Mouse (Mus musculus): ENCODE data around the gene Olfr283. TPM values are rescaled to one million over a fixed set of nuclear protein-coding genes. Genes with fewer than 3 reads are reported as not detected.

Olfr283 gene
- polyA plus RNA-seq, 1 experiment from 2014 or later: not detected

DNA sequence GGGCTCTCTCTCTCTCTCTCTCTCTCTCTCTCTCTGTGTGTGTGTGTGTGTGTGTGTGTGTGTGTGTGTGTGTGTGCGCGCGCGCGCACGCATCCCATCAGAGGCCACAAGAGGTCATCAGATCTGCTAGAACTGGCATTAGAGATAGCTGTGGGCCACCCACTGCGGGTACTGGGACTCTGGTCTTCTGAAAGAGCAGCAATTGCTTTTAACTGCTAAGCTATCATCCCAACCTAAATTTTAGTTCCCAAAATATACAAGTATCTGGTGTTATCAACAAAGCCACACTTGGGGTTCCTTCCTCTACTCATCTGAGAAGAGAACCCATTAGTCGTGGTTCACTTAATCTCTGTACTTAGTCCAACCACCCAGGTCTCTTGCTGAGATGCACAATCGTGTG lies 29.5 kb upstream of the Olfr283 start:
- no peaks in the 10 kb centered on the region for H3K27me3 ChIP-seq (ENCODE audit: control insufficient read depth, insufficient read depth, low read length)
- H3K36me3 ChIP-seq (ENCODE audit: control insufficient read depth, insufficient read depth, low read length): no peaks in the 10 kb centered on the region
- H3K4me1 ChIP-seq (replicated peaks; ENCODE audit: control insufficient read depth, insufficient read depth, low read length): no peaks in the 10 kb centered on the region
- H3K9ac ChIP-seq (ENCODE audit: low read length): no peak overlapping the region
- no peak overlapping the region for H3K4me3 ChIP-seq (ENCODE audit: low read depth, low read length)
- no peak overlapping the region for H3K27ac ChIP-seq (ENCODE audit: low read depth, low read length)
- no peak overlapping the region for H3K4me2 ChIP-seq (ENCODE audit: low read depth, low read length, severe bottlenecking)
- no peaks in the 10 kb centered on the region for H3K9me3 ChIP-seq (ENCODE audit: control insufficient read depth, low read length)
- WGBS: 95% methylated on average over 9 of the region's 9 CpGs
- no peak for DNase-seq (ENCODE audit: low spot score)
- no peak for ATAC-seq (replicated peaks; ENCODE audit: low FRiP score)

DNA sequence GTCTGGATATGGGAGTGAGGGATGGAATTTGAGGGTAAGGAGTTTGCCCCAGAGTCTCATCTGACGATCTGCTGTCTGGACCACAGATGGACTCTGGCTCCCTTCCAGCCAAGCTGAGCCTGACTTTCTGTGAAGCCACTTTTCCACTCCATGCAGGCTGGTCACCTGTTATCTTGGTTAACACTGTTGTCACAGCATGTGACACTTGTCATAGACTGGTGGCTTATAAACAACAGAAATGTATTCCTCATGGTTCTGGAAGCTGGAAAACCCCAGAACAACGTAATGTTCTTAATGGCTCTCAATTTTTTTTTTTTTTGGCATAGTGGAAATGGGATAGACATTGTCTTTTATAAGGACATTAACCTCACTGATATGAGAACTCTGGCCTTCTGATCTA lies 28.9 kb upstream of the Olfr283 start:
- Histone ChIP-seq H3K9ac (ENCODE audit: low read length) (no peak overlapping the region), H3K27me3 (ENCODE audit: control insufficient read depth, insufficient read depth, low read length) (no peaks in the 10 kb centered on the region), H3K4me1 (replicated peaks; ENCODE audit: control insufficient read depth, insufficient read depth, low read length) (no peaks in the 10 kb centered on the region), H3K4me2 (ENCODE audit: low read depth, low read length, severe bottlenecking) (no peak overlapping the region), H3K36me3 (ENCODE audit: control insufficient read depth, insufficient read depth, low read length) (no peaks in the 10 kb centered on the region), H3K4me3 (ENCODE audit: low read depth, low read length) (no peak overlapping the region), H3K9me3 (ENCODE audit: control insufficient read depth, low read length) (no peaks in the 10 kb centered on the region), H3K27ac (ENCODE audit: low read depth, low read length) (no peak overlapping the region)
- 95% methylated on average over 2 of the region's 2 CpGs for WGBS
- DNase-seq (ENCODE audit: low spot score) (no peak), ATAC-seq (replicated peaks; ENCODE audit: low FRiP score) (no peak)

DNA sequence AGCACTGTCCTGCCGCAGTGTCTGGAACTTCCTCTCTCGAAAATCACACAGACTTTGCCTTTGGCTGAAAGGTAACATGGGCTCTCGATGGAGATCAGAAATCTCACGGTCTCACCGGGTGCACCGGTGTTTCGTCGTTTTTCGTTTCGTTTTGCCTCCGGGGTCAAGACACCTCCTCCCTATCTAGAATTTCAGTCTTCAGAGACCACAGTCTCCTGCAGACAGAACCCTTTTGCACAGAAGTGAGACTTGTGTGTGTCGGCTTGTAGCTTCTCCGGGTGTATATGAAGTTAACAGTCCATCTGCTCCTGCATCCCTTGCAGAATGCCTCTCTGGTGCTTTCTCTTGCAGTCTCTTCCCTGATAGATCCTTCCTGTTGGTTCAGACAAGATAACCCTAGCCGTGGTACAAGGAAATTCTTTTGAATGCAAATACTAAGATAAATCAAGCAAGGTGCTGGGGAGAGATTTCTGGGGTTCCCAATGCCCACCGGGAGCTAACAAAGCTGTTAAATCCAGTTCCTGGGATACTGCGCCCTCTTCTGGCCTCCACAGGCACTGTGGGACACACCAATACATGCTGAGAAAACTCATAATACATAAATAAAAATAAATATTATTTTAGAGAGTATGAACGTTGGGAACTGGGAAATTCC lies 27.8 kb upstream of the Olfr283 start:
- Histone ChIP-seq H3K4me3 (ENCODE audit: low read depth, low read length) (no peak overlapping the region), H3K9ac (ENCODE audit: low read length) (no peak overlapping the region), H3K4me1 (replicated peaks; ENCODE audit: control insufficient read depth, insufficient read depth, low read length) (no peaks in the 10 kb centered on the region), H3K36me3 (ENCODE audit: control insufficient read depth, insufficient read depth, low read length) (no peaks in the 10 kb centered on the region), H3K9me3 (ENCODE audit: control insufficient read depth, low read length) (no peaks in the 10 kb centered on the region), H3K4me2 (ENCODE audit: low read depth, low read length, severe bottlenecking) (no peak overlapping the region), H3K27ac (ENCODE audit: low read depth, low read length) (no peak overlapping the region), H3K27me3 (ENCODE audit: control insufficient read depth, insufficient read depth, low read length) (no peaks in the 10 kb centered on the region)
- no peak for ATAC-seq (replicated peaks; ENCODE audit: low FRiP score)
- WGBS: 77% methylated on average over 17 of the region's 17 CpGs
- DNase-seq (ENCODE audit: low spot score): no peak

- H3K4me1 ChIP-seq (replicated peaks; ENCODE audit: control insufficient read depth, insufficient read depth, low read length): no peaks in the 10 kb centered on the region
- no peak overlapping the region for H3K4me2 ChIP-seq (ENCODE audit: low read depth, low read length, severe bottlenecking)
- DNase-seq (ENCODE audit: low spot score): no peak
- no peaks in the 10 kb centered on the region for H3K36me3 ChIP-seq (ENCODE audit: control insufficient read depth, insufficient read depth, low read length)
- no peak overlapping the region for H3K27ac ChIP-seq (ENCODE audit: low read depth, low read length)
- no peaks in the 10 kb centered on the region for H3K9me3 ChIP-seq (ENCODE audit: control insufficient read depth, low read length)
- 91% methylated on average over 10 of the region's 10 CpGs for WGBS
- ATAC-seq (replicated peaks; ENCODE audit: low FRiP score): no peak
- H3K4me3 ChIP-seq (ENCODE audit: low read depth, low read length): no peak overlapping the region
- H3K9ac ChIP-seq (ENCODE audit: low read length): no peak overlapping the region
- H3K27me3 ChIP-seq (ENCODE audit: control insufficient read depth, insufficient read depth, low read length): no peaks in the 10 kb centered on the region
Observed at GRCm38 (mm10) chr15:98402356-98402755, 21.6 kb upstream of the Olfr283 start.

DNA sequence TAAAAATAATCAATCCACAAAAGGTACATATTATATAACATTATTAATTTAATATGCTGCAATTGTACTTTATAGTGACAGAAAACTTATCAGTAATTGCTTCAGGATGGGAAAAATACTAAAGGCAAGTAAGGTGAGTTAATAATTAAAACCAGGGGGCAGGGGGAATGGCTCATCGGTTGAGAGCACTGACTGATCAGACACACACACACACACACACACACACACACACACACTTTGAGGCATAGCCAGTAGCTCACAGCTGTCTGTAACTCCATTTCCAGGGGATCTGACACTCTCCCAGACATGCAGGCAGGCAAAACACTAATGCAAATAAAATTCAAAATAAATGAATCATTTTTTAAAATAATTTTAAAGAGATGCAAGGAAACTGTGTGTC lies 16.4 kb upstream of the Olfr283 start:
- no peak for ATAC-seq (replicated peaks; ENCODE audit: low FRiP score)
- H3K9ac ChIP-seq (ENCODE audit: low read length): no peak overlapping the region
- H3K4me1 ChIP-seq (replicated peaks; ENCODE audit: control insufficient read depth, insufficient read depth, low read length): no peaks in the 10 kb centered on the region
- no peaks in the 10 kb centered on the region for H3K27me3 ChIP-seq (ENCODE audit: control insufficient read depth, insufficient read depth, low read length)
- no peak overlapping the region for H3K4me2 ChIP-seq (ENCODE audit: low read depth, low read length, severe bottlenecking)
- no peaks in the 10 kb centered on the region for H3K9me3 ChIP-seq (ENCODE audit: control insufficient read depth, low read length)
- 78% methylated on average over 1 of the region's 1 CpGs for WGBS
- H3K27ac ChIP-seq (ENCODE audit: low read depth, low read length): no peak overlapping the region
- H3K36me3 ChIP-seq (ENCODE audit: control insufficient read depth, insufficient read depth, low read length): no peaks in the 10 kb centered on the region
- DNase-seq (ENCODE audit: low spot score): no peak
- H3K4me3 ChIP-seq (ENCODE audit: low read depth, low read length): no peak overlapping the region

DNA sequence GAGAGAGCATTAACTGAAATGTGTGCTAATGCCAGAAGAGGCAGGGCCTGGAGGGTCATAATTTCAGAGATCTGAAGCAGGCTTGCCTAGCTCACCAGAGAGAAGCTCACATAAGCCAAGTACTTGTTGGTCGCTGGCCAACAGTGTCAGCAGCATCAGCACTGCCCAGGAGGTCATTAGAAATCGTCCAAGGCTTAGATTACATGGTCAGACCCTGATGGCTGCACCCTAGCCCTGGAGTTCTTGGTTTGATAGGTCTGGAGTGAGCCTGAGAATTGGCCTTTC lies 11.1 kb upstream of the Olfr283 start:
- no peak overlapping the region for H3K4me2 ChIP-seq (ENCODE audit: low read depth, low read length, severe bottlenecking)
- WGBS: 59% methylated on average over 2 of the region's 2 CpGs
- H3K27ac ChIP-seq (ENCODE audit: low read depth, low read length): no peak overlapping the region
- no peaks in the 10 kb centered on the region for H3K27me3 ChIP-seq (ENCODE audit: control insufficient read depth, insufficient read depth, low read length)
- ATAC-seq (replicated peaks; ENCODE audit: low FRiP score) (no peak), DNase-seq (ENCODE audit: low spot score) (no peak)
- H3K36me3 ChIP-seq (ENCODE audit: control insufficient read depth, insufficient read depth, low read length): no peaks in the 10 kb centered on the region
- no peaks in the 10 kb centered on the region for H3K4me1 ChIP-seq (replicated peaks; ENCODE audit: control insufficient read depth, insufficient read depth, low read length)
- H3K4me3 ChIP-seq (ENCODE audit: low read depth, low read length): no peak overlapping the region
- no peak overlapping the region for H3K9ac ChIP-seq (ENCODE audit: low read length)
- no peaks in the 10 kb centered on the region for H3K9me3 ChIP-seq (ENCODE audit: control insufficient read depth, low read length)

GRCm38 (mm10) chr15:98391081-98391902 lies 10.5 kb upstream of the Olfr283 start:
- no peak for ATAC-seq (replicated peaks; ENCODE audit: low FRiP score)
- Histone ChIP-seq H3K9ac (ENCODE audit: low read length) (no peak overlapping the region), H3K4me1 (replicated peaks; ENCODE audit: control insufficient read depth, insufficient read depth, low read length) (no peaks in the 10 kb centered on the region), H3K9me3 (ENCODE audit: control insufficient read depth, low read length) (no peaks in the 10 kb centered on the region), H3K4me2 (ENCODE audit: low read depth, low read length, severe bottlenecking) (no peak overlapping the region), H3K27me3 (ENCODE audit: control insufficient read depth, insufficient read depth, low read length) (no peaks in the 10 kb centered on the region), H3K4me3 (ENCODE audit: low read depth, low read length) (no peak overlapping the region), H3K36me3 (ENCODE audit: control insufficient read depth, insufficient read depth, low read length) (no peaks in the 10 kb centered on the region), H3K27ac (ENCODE audit: low read depth, low read length) (no peak overlapping the region)
- 80% methylated on average over 10 of the region's 10 CpGs for WGBS
- no peak for DNase-seq (ENCODE audit: low spot score)

DNA sequence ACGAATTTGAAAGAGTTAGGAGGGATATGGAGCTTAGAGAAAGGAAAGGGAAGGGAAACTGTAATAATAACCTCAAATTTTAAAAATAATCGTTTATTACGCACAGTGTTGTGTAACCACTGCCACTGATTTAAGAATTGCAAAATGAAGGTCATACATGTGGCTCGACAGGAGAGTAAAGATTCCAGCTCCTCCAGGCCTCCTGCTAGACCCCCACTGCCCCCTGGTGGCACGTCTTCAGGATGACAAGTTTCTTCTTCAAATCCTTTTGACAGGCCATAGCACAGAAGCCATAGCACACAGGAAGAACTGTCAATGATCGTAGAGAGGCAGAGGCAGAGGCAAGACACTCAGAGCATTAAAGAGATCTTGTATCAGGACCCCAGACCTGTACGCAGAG lies 9.1 kb upstream of the Olfr283 start:
- no peaks in the 10 kb centered on the region for H3K36me3 ChIP-seq (ENCODE audit: control insufficient read depth, insufficient read depth, low read length)
- no peaks in the 10 kb centered on the region for H3K9me3 ChIP-seq (ENCODE audit: control insufficient read depth, low read length)
- 32% methylated on average over 7 of the region's 7 CpGs for WGBS
- no peaks in the 10 kb centered on the region for H3K4me1 ChIP-seq (replicated peaks; ENCODE audit: control insufficient read depth, insufficient read depth, low read length)
- no peak overlapping the region for H3K9ac ChIP-seq (ENCODE audit: low read length)
- no peak overlapping the region for H3K4me3 ChIP-seq (ENCODE audit: low read depth, low read length)
- no peaks in the 10 kb centered on the region for H3K27me3 ChIP-seq (ENCODE audit: control insufficient read depth, insufficient read depth, low read length)
- DNase-seq (ENCODE audit: low spot score): peak; percentile 87
- no peak overlapping the region for H3K4me2 ChIP-seq (ENCODE audit: low read depth, low read length, severe bottlenecking)
- no peak for ATAC-seq (replicated peaks; ENCODE audit: low FRiP score)
- no peak overlapping the region for H3K27ac ChIP-seq (ENCODE audit: low read depth, low read length)

DNA sequence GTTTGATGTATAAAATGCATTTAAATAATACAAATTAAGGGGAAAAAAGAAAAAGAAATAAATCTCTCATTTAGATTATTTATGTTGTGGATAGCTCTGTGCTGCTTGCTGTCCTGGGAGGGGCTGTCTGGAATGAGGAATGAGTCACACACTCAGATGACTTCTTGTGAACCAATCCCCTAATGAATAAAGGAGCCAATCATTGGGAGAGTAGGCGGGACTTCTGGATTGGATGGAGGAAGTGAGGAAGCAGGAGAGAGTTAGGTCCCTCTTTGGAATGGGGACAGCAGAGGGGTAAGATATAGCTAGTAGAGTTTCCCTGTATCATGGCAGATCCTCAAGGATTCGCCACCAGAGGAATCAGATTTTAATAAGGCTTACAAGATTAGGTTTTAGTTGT lies 6.9 kb upstream of the Olfr283 start:
- H3K27ac ChIP-seq (ENCODE audit: low read depth, low read length): no peak overlapping the region
- H3K9me3 ChIP-seq (ENCODE audit: control insufficient read depth, low read length): no peaks in the 10 kb centered on the region
- H3K36me3 ChIP-seq (ENCODE audit: control insufficient read depth, insufficient read depth, low read length): no peaks in the 10 kb centered on the region
- no peaks in the 10 kb centered on the region for H3K27me3 ChIP-seq (ENCODE audit: control insufficient read depth, insufficient read depth, low read length)
- no peaks in the 10 kb centered on the region for H3K4me1 ChIP-seq (replicated peaks; ENCODE audit: control insufficient read depth, insufficient read depth, low read length)
- no peak overlapping the region for H3K9ac ChIP-seq (ENCODE audit: low read length)
- DNase-seq (ENCODE audit: low spot score): no peak
- H3K4me2 ChIP-seq (ENCODE audit: low read depth, low read length, severe bottlenecking): no peak overlapping the region
- WGBS: 80% methylated on average over 2 of the region's 2 CpGs
- no peak overlapping the region for H3K4me3 ChIP-seq (ENCODE audit: low read depth, low read length)
- ATAC-seq (replicated peaks; ENCODE audit: low FRiP score): no peak

Measured in forebrain, embryonic 11.5 days (tissue).